Mouse (Mus musculus) intestine, embryonic 16.5 days (tissue): Measurements from ENCODE around the gene Arpc4. TPM values are rescaled to one million over a fixed set of nuclear protein-coding genes. Genes with fewer than 3 reads are reported as not detected.

ENCODE experiments used
- ATAC-seq: fragments of 200-750 bp; cut with Nextera tagmentation; 2 replicates; pipeline ENCODE4 v1.8.0; 2017; ENCODE audit warnings: moderate TSS enrichment, moderate library complexity
- H3K27ac ChIP-seq: fragments of 300-500 bp; sonication (generic); 2 replicates; pipeline ENCODE4 v1.5.1; 2014; ENCODE audit warnings: mild to moderate bottlenecking, low read length
- H3K27me3 ChIP-seq: fragments of 300-500 bp; sonication (generic); replicated peaks from 2 replicates; pipeline ENCODE4 v1.6.1; 2014; ENCODE audit warnings: low read length, control low read depth, mixed read lengths; ENCODE audit not compliant: control insufficient read depth, insufficient read depth
- H3K36me3 ChIP-seq: fragments of 300-500 bp; sonication (generic); 2 replicates; pipeline ENCODE4 v1.6.1; 2014; ENCODE audit warnings: low read length, control low read depth; ENCODE audit not compliant: control insufficient read depth, insufficient read depth
- H3K4me1 ChIP-seq: fragments of 300-500 bp; sonication (generic); 2 replicates; pipeline ENCODE4 v1.6.1; 2014; ENCODE audit warnings: low read length, control low read depth, mixed read lengths; ENCODE audit not compliant: control insufficient read depth, insufficient read depth
- H3K4me2 ChIP-seq: fragments of 300-500 bp; sonication (generic); 2 replicates; pipeline ENCODE4 v1.6.1; 2014; ENCODE audit warnings: low read depth, low read length, control low read depth
- H3K4me3 ChIP-seq: fragments of 300-500 bp; sonication (generic); 2 replicates; pipeline ENCODE4 v1.5.1; 2014; ENCODE audit warnings: mild to moderate bottlenecking, low read length
- H3K9ac ChIP-seq: fragments of 300-500 bp; sonication (generic); 2 replicates; pipeline ENCODE4 v1.6.1; 2014; ENCODE audit warnings: low read depth, low read length
- H3K9me3 ChIP-seq: fragments of 300-500 bp; sonication (generic); 2 replicates; pipeline ENCODE4 v1.6.1; 2016; ENCODE audit warnings: low read length, control low read depth; ENCODE audit not compliant: control insufficient read depth
- WGBS: fragments of 180-500 bp; shearing (Covaris S2); extraction: QIAGEN DNeasy Blood & Tissue Kit; methylation state at CpG from one replicate; pipeline ENCODE4 v1.1.7; 2014; 5-methylcytosine and 5-hydroxymethylcytosine counted together
- polyA plus RNA-seq: library from polyadenylated mRNA; unstranded; fragments of >200 nt; fragmentation: Nextera tagmentation; extraction: Ambion mirVana; gene quantifications from 2 replicates; pipeline ENCODE4 v1.2.1, GENCODE M21; 2015

Gene Arpc4
- polyA plus RNA-seq, 1 experiment from 2014 or later: 456 TPM

DNA sequence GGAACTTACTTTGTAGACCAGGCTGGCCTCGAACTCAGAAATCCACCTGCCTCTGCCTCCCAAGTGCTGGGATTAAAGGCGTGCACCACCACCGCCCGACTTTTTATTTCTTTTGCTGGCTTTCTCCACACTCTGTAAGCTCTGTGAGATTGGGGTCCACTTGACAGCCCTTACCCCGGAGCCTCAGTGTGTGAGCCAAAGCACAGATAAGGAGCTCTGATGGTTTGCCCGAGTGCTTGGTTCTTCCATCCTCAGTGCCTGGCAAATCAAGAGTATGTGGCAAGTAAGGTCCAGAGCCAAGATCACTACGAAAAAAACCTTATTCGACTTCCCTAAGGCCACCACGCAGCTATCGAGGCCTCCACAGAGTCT is 14.1 kb downstream of the Arpc4 start:
- 30% methylated on average over 10 of the region's 10 CpGs for WGBS

GRCm38 (mm10) chr6:113392387-113393071 is 14.6 kb downstream of the Arpc4 start:
- H3K4me1 ChIP-seq: peaks cover 26% of the 10 kb centered on the region
- no peaks in the 10 kb centered on the region for H3K9me3 ChIP-seq
- peaks cover 12% of the 10 kb centered on the region; the same call in 1 of the 2 replicates for H3K36me3 ChIP-seq
- peak; percentile 79 for ATAC-seq
- peak overlapping the region; percentile 84 for H3K4me2 ChIP-seq
- WGBS: 2% methylated on average over 51 of the region's 51 CpGs
- no peaks in the 10 kb centered on the region for H3K27me3 ChIP-seq
- H3K27ac ChIP-seq: no peak overlapping the region
- peak overlapping the region; percentile 46 for H3K4me3 ChIP-seq
- H3K9ac ChIP-seq: peak overlapping the region; percentile 62

More for the DNA sequence above, 14.1 kb downstream of the Arpc4 start:
- peaks cover 16% of the 10 kb centered on the region; the same call in 1 of the 2 replicates for H3K36me3 ChIP-seq
- H3K9ac ChIP-seq: peak overlapping the region; percentile 62
- H3K4me2 ChIP-seq: peak overlapping the region; percentile 84
- no peaks in the 10 kb centered on the region for H3K27me3 ChIP-seq
- H3K27ac ChIP-seq: no peak overlapping the region
- no peak for ATAC-seq
- H3K4me3 ChIP-seq: peak overlapping the region; percentile 46
- peaks cover 26% of the 10 kb centered on the region for H3K4me1 ChIP-seq
- no peaks in the 10 kb centered on the region for H3K9me3 ChIP-seq

GRCm38 (mm10) chr6:113393951-113394350 is 16.0 kb downstream of the Arpc4 start:
- Histone ChIP-seq H3K4me3 (no peak overlapping the region), H3K36me3 (0 out of 2 replicates have a peak, but pooled peaks cover 4% of the 10 kb centered on the region), H3K27ac (no peak overlapping the region), H3K9me3 (no peaks in the 10 kb centered on the region), H3K4me2 (no peak overlapping the region), H3K4me1 (peaks cover 26% of the 10 kb centered on the region), H3K9ac (no peak overlapping the region), H3K27me3 (no peaks in the 10 kb centered on the region)
- ATAC-seq: no peak
- WGBS: 86% methylated on average over 6 of the region's 6 CpGs

DNA sequence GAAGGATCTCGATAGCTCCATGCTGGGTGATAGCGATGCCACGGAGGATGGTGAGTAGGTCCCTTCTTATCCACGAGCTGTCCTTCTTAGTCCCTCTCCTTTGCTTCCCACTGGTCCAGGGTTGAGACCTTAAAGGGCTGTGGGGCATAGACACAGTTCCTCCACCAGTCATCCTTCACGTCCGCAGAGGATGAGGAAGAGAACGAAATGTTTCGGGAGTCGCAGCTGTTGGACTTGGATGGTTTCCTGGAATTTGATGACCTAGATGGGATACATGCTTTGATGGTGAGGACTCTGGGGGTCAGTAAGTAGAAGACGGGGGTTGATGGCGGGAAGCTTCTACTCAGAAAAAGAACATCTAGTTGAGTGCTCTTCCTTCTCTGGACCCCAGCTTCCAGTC is 16.9 kb downstream of the Arpc4 start:
- Histone ChIP-seq H3K9me3 (no peaks in the 10 kb centered on the region), H3K4me3 (no peak overlapping the region), H3K4me2 (no peak overlapping the region), H3K36me3 (0 out of 2 replicates have a peak, but pooled peaks cover 4% of the 10 kb centered on the region), H3K27ac (no peak overlapping the region), H3K9ac (no peak overlapping the region), H3K4me1 (peaks cover 25% of the 10 kb centered on the region), H3K27me3 (no peaks in the 10 kb centered on the region)
- no peak for ATAC-seq
- WGBS: 92% methylated on average over 11 of the region's 11 CpGs

- Histone ChIP-seq H3K27me3 (no peaks in the 10 kb centered on the region), H3K4me2 (no peak overlapping the region), H3K4me1 (peaks cover 21% of the 10 kb centered on the region; the same call in 1 of the 2 replicates), H3K27ac (no peak overlapping the region), H3K9ac (no peak overlapping the region), H3K4me3 (no peak overlapping the region), H3K9me3 (no peaks in the 10 kb centered on the region), H3K36me3 (0 out of 2 replicates have a peak, but pooled peaks cover 4% of the 10 kb centered on the region)
- WGBS: 92% methylated on average over 6 of the region's 6 CpGs
- no peak for ATAC-seq
Observed at GRCm38 (mm10) chr6:113395501-113395900, 17.6 kb downstream of the Arpc4 start.

DNA sequence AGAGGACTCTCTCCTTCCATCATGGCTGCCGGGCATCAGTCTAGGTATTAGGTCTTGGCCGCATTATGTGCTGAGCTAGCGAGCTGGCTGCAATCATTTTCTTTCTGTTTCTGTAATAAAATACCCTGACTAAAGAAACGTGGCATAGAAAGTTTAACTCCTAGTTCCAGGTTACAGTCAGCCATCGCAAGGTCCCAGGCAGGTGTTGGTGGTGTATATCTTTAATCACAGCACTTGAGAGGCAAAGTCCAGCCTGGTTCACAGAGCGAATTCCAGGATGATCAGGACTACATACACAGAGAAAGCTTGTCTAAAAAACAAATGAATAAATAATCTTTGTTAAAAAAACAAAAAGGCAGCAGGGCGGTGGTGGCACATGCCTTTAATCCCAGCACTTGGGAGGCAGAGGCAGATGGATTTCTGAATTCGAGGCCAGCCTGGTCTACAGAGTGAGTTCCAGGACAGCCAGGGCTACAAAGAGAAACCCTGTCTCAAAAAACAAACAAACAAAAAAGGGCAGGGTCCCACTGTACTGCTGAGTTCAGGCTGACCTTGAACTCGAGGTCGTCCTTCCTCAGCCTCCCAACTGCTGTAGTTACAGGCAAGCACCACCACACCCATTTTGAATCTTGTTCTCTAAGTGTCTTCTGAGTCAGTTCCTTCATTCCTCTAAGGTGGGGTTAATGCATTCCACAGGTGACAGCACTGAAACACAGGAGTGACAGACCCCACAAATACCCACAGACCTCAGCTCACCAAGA is 18.5 kb downstream of the Arpc4 start:
- Histone ChIP-seq H3K9ac (no peak overlapping the region), H3K4me3 (no peak overlapping the region), H3K9me3 (no peaks in the 10 kb centered on the region), H3K4me2 (no peak overlapping the region), H3K36me3 (0 out of 2 replicates have a peak, but pooled peaks cover 4% of the 10 kb centered on the region), H3K27ac (0 out of 2 replicates have a peak overlapping the region, but pooled peaks have one; percentile 7), H3K27me3 (no peaks in the 10 kb centered on the region), H3K4me1 (peaks cover 16% of the 10 kb centered on the region; the same call in 1 of the 2 replicates)
- WGBS: 79% methylated on average over 10 of the region's 10 CpGs
- ATAC-seq: peak; percentile 52

DNA sequence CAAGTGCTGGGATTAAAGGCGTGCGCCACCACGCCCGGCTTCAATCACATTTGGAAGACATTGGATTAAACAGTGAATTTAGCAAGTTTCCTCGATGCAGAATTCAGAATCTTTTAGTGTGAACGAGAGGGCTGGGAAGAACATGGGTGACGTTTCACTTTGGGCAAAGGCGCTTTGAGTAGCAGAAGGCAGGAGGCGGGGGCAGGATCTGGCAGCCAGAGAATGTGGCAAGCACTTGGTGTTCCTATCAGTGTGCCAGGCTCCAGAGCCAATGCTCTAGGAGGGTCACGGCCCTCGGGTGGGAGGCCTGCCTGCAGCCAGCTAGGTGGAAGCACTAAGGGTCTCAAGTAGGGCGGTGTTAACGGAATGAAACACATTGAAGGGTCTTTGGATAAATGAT is 24.2 kb downstream of the Arpc4 start:
- WGBS: 90% methylated on average over 13 of the region's 13 CpGs
- Histone ChIP-seq H3K4me2 (no peak overlapping the region), H3K9ac (no peak overlapping the region), H3K27me3 (no peaks in the 10 kb centered on the region), H3K36me3 (no peaks in the 10 kb centered on the region), H3K27ac (no peak overlapping the region), H3K4me3 (no peak overlapping the region), H3K9me3 (no peaks in the 10 kb centered on the region), H3K4me1 (0 out of 2 replicates have a peak, but pooled peaks cover 9% of the 10 kb centered on the region)
- no peak for ATAC-seq

GRCm38 (mm10) chr6:113404649-113405448 is 26.9 kb downstream of the Arpc4 start:
- Histone ChIP-seq H3K36me3 (no peaks in the 10 kb centered on the region), H3K9me3 (no peaks in the 10 kb centered on the region), H3K9ac (peak overlapping the region; percentile 11; the same call in 1 of the 2 replicates), H3K27ac (peak overlapping the region; percentile 65), H3K4me3 (no peak overlapping the region), H3K4me1 (0 out of 2 replicates have a peak, but pooled peaks cover 9% of the 10 kb centered on the region), H3K27me3 (no peaks in the 10 kb centered on the region), H3K4me2 (no peak overlapping the region)
- peak; percentile 79 for ATAC-seq
- WGBS: 64% methylated on average over 12 of the region's 12 CpGs

- Histone ChIP-seq H3K36me3 (no peaks in the 10 kb centered on the region), H3K4me3 (no peak overlapping the region), H3K9ac (no peak overlapping the region), H3K27me3 (no peaks in the 10 kb centered on the region), H3K4me1 (0 out of 2 replicates have a peak, but pooled peaks cover 9% of the 10 kb centered on the region), H3K4me2 (no peak overlapping the region), H3K9me3 (no peaks in the 10 kb centered on the region), H3K27ac (no peak overlapping the region)
- ATAC-seq: no peak
- 79% methylated on average over 6 of the region's 6 CpGs for WGBS
Observed at GRCm38 (mm10) chr6:113405483-113405882, 27.6 kb downstream of the Arpc4 start.
